12 mouse cellular contexts compared by ENCODE assay signal in genomic region chr11:104000667-104001394, GRCm38 (mm10). TPM values are rescaled to one million over a fixed set of nuclear protein-coding genes. Genes with fewer than 3 reads are reported as not detected.
DNase-seq lines count a peak whose midpoint lies in the region; ATAC-seq and TF ChIP-seq lines count a peak whose summit lies in the region.
"Had no signal": no experiment of that assay in that cellular context is flagged by ENCODE, and none has a peak within 500 bp of the region (broad histone marks: within the 10 kb centered on the region; RNA-seq: fewer than 3 reads in every experiment).

No protein-coding gene starts in this region.

- H3K4me2 ChIP-seq in kidney, embryonic 14.5 days (replicated peaks; ENCODE audit: low read depth, low read length) = no peak overlapping the region
- peak overlapping the region; percentile 59 for H3K4me2 ChIP-seq in CH12.LX (ENCODE audit: insufficient read depth, low read depth, poor library complexity, severe bottlenecking)
- H3K4me2 ChIP-seq: hindbrain, embryonic 14.5 days; liver, embryonic 13.5 days had no signal

- H3K4me3 ChIP-seq in kidney, embryonic 14.5 days (ENCODE audit: low read length) = no peak overlapping the region
- H3K4me3 ChIP-seq in CH12.LX (replicated peaks in 1 of 3; ENCODE audit: low read depth in 2 of 3, low read length in 2 of 3, poor library complexity in 1 of 3) = peak overlapping the region in 2 of 3 experiments; percentile 4 to 7
- H3K4me3 ChIP-seq: liver, embryonic 13.5 days had no signal

- intact Hi-C loops in heart, postnatal 25 days (cut with DNase I) = no loop called here

- dilution Hi-C loops in CH12.LX (cut with MboI; ENCODE audit: extremely low pct_ligation_motif_present, extremely low pct_unique_long_range_greater_than_20kb, low sequenced_read_pairs) = no loop called here

- H3K27me3 ChIP-seq in kidney, embryonic 14.5 days (ENCODE audit: control insufficient read depth, insufficient read depth, low read length) = no peaks in the 10 kb centered on the region
- H3K27me3 ChIP-seq in CH12.LX (replicated peaks) = no peaks in the 10 kb centered on the region
- H3K27me3 ChIP-seq: liver, embryonic 13.5 days had no signal

- no peaks in the 10 kb centered on the region for H3K9me3 ChIP-seq in kidney, embryonic 14.5 days (ENCODE audit: control insufficient read depth, low read length)
- H3K9me3 ChIP-seq in CH12.LX (replicated peaks; ENCODE audit: low read length) = no peaks in the 10 kb centered on the region
- H3K9me3 ChIP-seq: G1E; liver, embryonic 13.5 days had no signal

- no peaks in the 10 kb centered on the region for H3K79me2 ChIP-seq in CH12.LX (replicated peaks; ENCODE audit: control insufficient read depth, extremely low read depth, insufficient read depth, poor library complexity, severe bottlenecking)

- no peak for TF ChIP-seq POLR2A in CH12.LX (IDR thresholded peaks at IDR 0.05; ENCODE audit: low read depth, low read length)

- H3K9ac ChIP-seq in kidney, embryonic 14.5 days (ENCODE audit: low read depth, low read length) = no peak overlapping the region
- peak overlapping the region; percentile 15; the same call in 1 of the 2 replicates for H3K9ac ChIP-seq in CH12.LX (ENCODE audit: insufficient read depth, low read depth)
- H3K9ac ChIP-seq: hindbrain, embryonic 14.5 days; liver, embryonic 13.5 days had no signal

- no peaks in the 10 kb centered on the region for H3K4me1 ChIP-seq in kidney, embryonic 14.5 days (ENCODE audit: control insufficient read depth, insufficient read depth, low read length)
- H3K4me1 ChIP-seq in CH12.LX (ENCODE audit: control insufficient read depth in 1 of 2, insufficient read depth in 2 of 2) = peaks cover 20 to 82% of the 10 kb centered on the region in 2 experiments
- H3K4me1 ChIP-seq: liver, embryonic 13.5 days had no signal

- H3K27ac ChIP-seq in kidney, embryonic 14.5 days (ENCODE audit: low read depth, low read length) = no peak overlapping the region
- H3K27ac ChIP-seq in CH12.LX (ENCODE audit: insufficient read depth, low read depth) = peak overlapping the region; percentile 54
- H3K27ac ChIP-seq: hindbrain, embryonic 14.5 days; liver, embryonic 13.5 days had no signal

- no peak for ATAC-seq in kidney, embryonic 14.5 days (ENCODE audit: low FRiP score, low TSS enrichment)
- peak; percentile 80 for ATAC-seq in neutrophil, adult 5-6 weeks (ENCODE audit: extremely low read depth, insufficient number of reproducible peaks, low FRiP score, poor library complexity, severe bottlenecking)

- no peaks in the 10 kb centered on the region for H3K36me3 ChIP-seq in kidney, embryonic 14.5 days (ENCODE audit: control insufficient read depth, insufficient read depth, low read length)
- no peaks in the 10 kb centered on the region for H3K36me3 ChIP-seq in CH12.LX (replicated peaks in 1 of 2; ENCODE audit: control insufficient read depth in 1 of 2, insufficient read depth in 1 of 2, low read length in 1 of 2)
- H3K36me3 ChIP-seq: G1E; liver, embryonic 13.5 days had no signal

- no peak; the same call in none of the 2 replicates for TF ChIP-seq RAD21 in CH12.LX (IDR thresholded peaks at IDR 0.05; ENCODE audit: low read depth, low read length)

- TF ChIP-seq CTCF in CH12.LX (conservative IDR thresholded peaks at IDR 0.05 in 1 of 2, IDR thresholded peaks at IDR 0.05 in 1 of 2; ENCODE audit: low read depth in 2 of 2, low read length in 2 of 2) = peak; percentile 36 to 61

- peak; percentile 9 for DNase-seq in kidney, adult 11 months
- peak; percentile 100 for DNase-seq in CH12.LX (ENCODE audit: extremely low read depth)
- DNase-seq in heart, postnatal 25 days (ENCODE audit: low spot score) = peak; percentile 9
- DNase-seq in testis, postnatal 10 days (ENCODE audit: low spot score) = no peak
- no peak for DNase-seq in cerebellum, adult 11 months
- DNase-seq in urinary bladder, adult 18-20 months (ENCODE audit: low spot score in 2 of 2) = no peak
- DNase-seq: liver, embryonic 13.5 days; thymus, postnatal 36 days had no signal

- TF ChIP-seq EP300 in CH12.LX (IDR thresholded peaks at IDR 0.05; ENCODE audit: low read length) = peak; percentile 97; the same call in 1 of the 2 replicates

- WGBS in kidney, embryonic 14.5 days = 72% methylated on average over 9 of the region's 9 CpGs

- in situ Hi-C loops in CH12.LX (cut with MboI; ENCODE audit: low pct_ligation_motif_present, low pct_unique_long_range_greater_than_20kb, low sequenced_read_pairs) = loop anchor here (5.0 kb wide), 1 partner anchor 81 kb away; no protein-coding TSS in a partner anchor

TF ChIP-seq in CH12.LX, 34 proteins besides CTCF, POLR2A, EP300 and RAD21:
- TF ChIP-seq HCFC1 (IDR thresholded peaks at IDR 0.05; ENCODE audit: low read depth, low read length) = no peak
- no peak for TF ChIP-seq ZMIZ1 (IDR thresholded peaks at IDR 0.05; ENCODE audit: low read depth, low read length)
- TF ChIP-seq NELFE (IDR thresholded peaks at IDR 0.05; ENCODE audit: low read depth, low read length) = no peak
- TF ChIP-seq UBTF (IDR thresholded peaks at IDR 0.05; ENCODE audit: low read depth, low read length) = no peak
- no peak for TF ChIP-seq USF1 (IDR thresholded peaks at IDR 0.05; ENCODE audit: low read depth, low read length)
- no peak for TF ChIP-seq MAFK (IDR thresholded peaks at IDR 0.05; ENCODE audit: insufficient replicate concordance, low read length)
- no peak for TF ChIP-seq E2F4 (IDR thresholded peaks at IDR 0.05; ENCODE audit: insufficient replicate concordance, low read depth, low read length)
- TF ChIP-seq ZNF384 (IDR thresholded peaks at IDR 0.05; ENCODE audit: low read depth, low read length) = no peak
- no peak for TF ChIP-seq USF2 (conservative IDR thresholded peaks at IDR 0.05; ENCODE audit: low read depth, low read length)
- no peak for TF ChIP-seq POLR2AphosphoS2 (IDR thresholded peaks at IDR 0.05; ENCODE audit: low read depth, low read length)
- TF ChIP-seq SMC3 (IDR thresholded peaks at IDR 0.05; ENCODE audit: low read depth, low read length) = peak; percentile 39
- peak; percentile 75 for TF ChIP-seq ELF1 (IDR thresholded peaks at IDR 0.05; ENCODE audit: low read depth, low read length)
- no peak for TF ChIP-seq PAX5 (IDR thresholded peaks at IDR 0.05; ENCODE audit: low read length)
- TF ChIP-seq CHD1 (IDR thresholded peaks at IDR 0.05; ENCODE audit: low read depth, low read length) = no peak
- TF ChIP-seq CHD2 (IDR thresholded peaks at IDR 0.05; ENCODE audit: low read length) = peak; percentile 91
- TF ChIP-seq MXI1 (IDR thresholded peaks at IDR 0.05; ENCODE audit: low read depth, low read length) = peak; percentile 86; the same call in 1 of the 2 replicates
- TF ChIP-seq IRF4 (IDR thresholded peaks at IDR 0.05; ENCODE audit: low read depth, low read length) = peak; percentile 83
- TF ChIP-seq GABPA (IDR thresholded peaks at IDR 0.05; ENCODE audit: insufficient replicate concordance, low read depth, low read length) = no peak
- TF ChIP-seq SIN3A (IDR thresholded peaks at IDR 0.05; ENCODE audit: low read length) = peak; percentile 95
- peak; percentile 99 for TF ChIP-seq TCF12 (IDR thresholded peaks at IDR 0.05; ENCODE audit: low read depth, low read length)
- peak; percentile 74; the same call in 1 of the 2 replicates for TF ChIP-seq MYC (IDR thresholded peaks at IDR 0.05; ENCODE audit: low read depth, low read length)
- TF ChIP-seq MAX (IDR thresholded peaks at IDR 0.05; ENCODE audit: low read length) = no peak
- no peak for TF ChIP-seq JUND (conservative IDR thresholded peaks at IDR 0.05; ENCODE audit: low read depth, low read length)
- no peak for TF ChIP-seq TBP (conservative IDR thresholded peaks at IDR 0.05; ENCODE audit: low read depth, low read length)
- no peak for TF ChIP-seq JUN (IDR thresholded peaks at IDR 0.05; ENCODE audit: insufficient read depth, low read depth, low read length)
- peak; percentile 99 for TF ChIP-seq MEF2A (IDR thresholded peaks at IDR 0.05; ENCODE audit: borderline replicate concordance, low read depth, low read length)
- no peak for TF ChIP-seq KAT2A (IDR thresholded peaks at IDR 0.05; ENCODE audit: insufficient replicate concordance, low read length)
- TF ChIP-seq ETS1 (conservative IDR thresholded peaks at IDR 0.05; ENCODE audit: low read depth, low read length) = peak; percentile 96
- TF ChIP-seq ZC3H11A (IDR thresholded peaks at IDR 0.05; ENCODE audit: low read depth, low read length) = no peak
- peak; percentile 87 for TF ChIP-seq BHLHE40 (IDR thresholded peaks at IDR 0.05; ENCODE audit: low read depth, low read length)
- TF ChIP-seq MAZ (IDR thresholded peaks at IDR 0.05; ENCODE audit: low read depth, low read length) = peak; percentile 94

RNA-seq across cellular contexts. Expression of gene Arf2, which starts 34.3 kb away (rescaled TPM):
- polyA plus RNA-seq in kidney, embryonic 14.5 days (2014; fragmentation: Nextera tagmentation; extraction: Ambion mirVana) = 44.1 and 60.4 TPM in 2 replicates
- total RNA-seq in CH12.LX (2012; rRNA removed) = 13.3 and 16.8 TPM in 2 replicates
- 24.7 and 27.8 TPM in 2 replicates for total RNA-seq in CH12.LX (2014; rRNA removed)
- polyA plus RNA-seq in CH12.LX (2012; ENCODE audit: insufficient read length, low read depth) = 14.9 and 25.2 TPM in 2 replicates
- 10 to 100 TPM; 32.4 to 33.3 TPM for total RNA-seq in heart, postnatal 25 days (2021)
- total RNA-seq in neutrophil, adult 5-6 weeks (2017) = 39.2 and 40.8 TPM in 2 replicates

RNA-seq across cellular contexts. Expression of gene Nsf, which starts 47.0 kb away (rescaled TPM):
- 32.8 and 48.1 TPM in 2 replicates for polyA plus RNA-seq in kidney, embryonic 14.5 days (2014; fragmentation: Nextera tagmentation; extraction: Ambion mirVana)
- total RNA-seq in CH12.LX (2012; rRNA removed) (46.9 and 50.9 TPM in 2 replicates), CH12.LX (2014; rRNA removed) (48.1 and 50.0 TPM in 2 replicates)
- 95.0 and 99.3 TPM in 2 replicates for polyA plus RNA-seq in CH12.LX (2012; ENCODE audit: insufficient read length, low read depth)
- total RNA-seq in heart, postnatal 25 days (2021) = 10 to 100 TPM; 31.3 to 31.9 TPM
- 89.7 and 114 TPM in 2 replicates for total RNA-seq in neutrophil, adult 5-6 weeks (2017)

Comparison
In these comparisons a context has a peak if more than half of its experiments do, and no peak if none do; other contexts are left out.
1. DNase-seq: peak in kidney, adult 11 months (single experiment), CH12.LX (single experiment) and heart, postnatal 25 days (single experiment); none in testis, postnatal 10 days (single experiment), cerebellum, adult 11 months (single experiment) and urinary bladder, adult 18-20 months (0 of 2).